In the genomic region with DNA sequence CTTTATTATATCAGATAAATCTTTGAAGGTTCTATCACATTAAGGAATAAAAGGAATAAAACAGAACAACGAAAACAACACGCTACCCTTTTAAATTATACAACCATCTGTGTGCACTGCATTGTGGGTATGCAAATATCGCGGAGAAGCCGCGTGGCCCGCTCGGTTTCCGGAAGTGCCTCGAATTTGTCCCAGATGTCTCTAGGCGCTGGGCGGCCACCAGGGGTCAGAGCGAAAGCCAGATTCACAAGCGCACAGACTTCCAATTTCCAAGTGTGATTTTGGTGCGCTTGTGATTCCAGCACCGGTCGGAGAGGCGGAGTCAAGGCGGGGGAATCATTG, we compare ENCODE assay signal across 8 mouse cellular contexts. TPM values are rescaled to one million over a fixed set of nuclear protein-coding genes. Genes with fewer than 3 reads are reported as not detected.
DNase-seq lines count a peak whose midpoint lies in the region; ATAC-seq lines count a peak whose summit lies in the region.

A gene (plus strand): TSS at position 229 of the 342 bp plus-strand sequence.

- under 1% methylated on average over 19 of the region's 19 CpGs for WGBS in neural tube, embryonic 11.5 days
- WGBS in intestine, embryonic 15.5 days: under 1% methylated on average over 19 of the region's 19 CpGs
- under 1% methylated on average over 19 of the region's 19 CpGs for WGBS in midbrain, embryonic 10.5 days

- DNase-seq in neural tube, embryonic 11.5 days (ENCODE audit: low spot score): peak; percentile 95
- no peak for DNase-seq in neural tube, embryonic 10.5 days (ENCODE audit: extremely low spot score, low spot score)
- peak; percentile 96 for DNase-seq in embryo, embryonic 11 days
- DNase-seq in gastrocnemius, postnatal 25 days: peak; percentile 92
- peak; percentile 91 to 96 for DNase-seq in left cerebral cortex, postnatal 25 days (ENCODE audit: low spot score in 2 of 2)
- DNase-seq in midbrain, embryonic 10.5 days (ENCODE audit: low spot score): peak; percentile 94
- DNase-seq in spleen, adult 18-20 months: peak; percentile 83 to 86

- no peaks in the 10 kb centered on the region; the same call in 1 of the 2 replicates for H3K4me1 ChIP-seq in neural tube, embryonic 11.5 days (ENCODE audit: control insufficient read depth, insufficient read depth, low read length)
- 0 out of 2 replicates have a peak, but pooled peaks cover 2% of the 10 kb centered on the region for H3K4me1 ChIP-seq in intestine, embryonic 15.5 days (replicated peaks)
- peaks cover 13% of the 10 kb centered on the region for H3K4me1 ChIP-seq in midbrain, embryonic 10.5 days

- peak within 1 kb of the TSS; percentile 79 for H3K9ac ChIP-seq in neural tube, embryonic 11.5 days (ENCODE audit: low read length)
- H3K9ac ChIP-seq in intestine, embryonic 15.5 days: peak within 1 kb of the TSS; percentile 78

- intact Hi-C loops in left cerebral cortex, postnatal 25 days (cut with DNase I): loop anchor here (5.0 kb wide), 1 partner anchor 64 kb away; no protein-coding TSS in a partner anchor

- H3K4me3 ChIP-seq in neural tube, embryonic 11.5 days (ENCODE audit: low read depth, low read length): peak within 1 kb of the TSS; percentile 54
- H3K4me3 ChIP-seq in intestine, embryonic 15.5 days (replicated peaks): peak within 1 kb of the TSS; percentile 61
- peak within 1 kb of the TSS; percentile 69 for H3K4me3 ChIP-seq in midbrain, embryonic 10.5 days

- ATAC-seq in neural tube, embryonic 11.5 days (ENCODE audit: insufficient read depth, low FRiP score, low TSS enrichment): peak; percentile 86
- ATAC-seq in intestine, embryonic 15.5 days: peak; percentile 92

- no peaks in the 10 kb centered on the region for H3K36me3 ChIP-seq in neural tube, embryonic 11.5 days (ENCODE audit: control insufficient read depth, insufficient read depth, low read length)
- no peaks in the 10 kb centered on the region for H3K36me3 ChIP-seq in intestine, embryonic 15.5 days
- peaks cover 6% of the 10 kb centered on the region; the same call in 1 of the 2 replicates for H3K36me3 ChIP-seq in midbrain, embryonic 10.5 days

- H3K9me3 ChIP-seq in neural tube, embryonic 11.5 days (ENCODE audit: control insufficient read depth, low read length): no peaks in the 10 kb centered on the region
- no peaks in the 10 kb centered on the region for H3K9me3 ChIP-seq in intestine, embryonic 15.5 days
- no peaks in the 10 kb centered on the region for H3K9me3 ChIP-seq in midbrain, embryonic 10.5 days (replicated peaks)

- H3K4me2 ChIP-seq in neural tube, embryonic 11.5 days (ENCODE audit: low read depth): peak within 1 kb of the TSS; percentile 59
- peak within 1 kb of the TSS; percentile 87 for H3K4me2 ChIP-seq in intestine, embryonic 15.5 days (replicated peaks)

- H3K27ac ChIP-seq in neural tube, embryonic 11.5 days (ENCODE audit: low read depth, low read length): peak within 1 kb of the TSS; percentile 97
- peak within 1 kb of the TSS; percentile 99 for H3K27ac ChIP-seq in intestine, embryonic 15.5 days
- peak within 1 kb of the TSS; percentile 94 for H3K27ac ChIP-seq in midbrain, embryonic 10.5 days (replicated peaks)

- no peaks in the 10 kb centered on the region for H3K27me3 ChIP-seq in neural tube, embryonic 11.5 days (ENCODE audit: control insufficient read depth, insufficient read depth, low read length)
- no peaks in the 10 kb centered on the region for H3K27me3 ChIP-seq in intestine, embryonic 15.5 days (replicated peaks)
- no peaks in the 10 kb centered on the region for H3K27me3 ChIP-seq in midbrain, embryonic 10.5 days (ENCODE audit: low read depth, poor library complexity, severe bottlenecking)

RNA-seq across cellular contexts. Expression of the gene that starts here (rescaled TPM):
- 13.2 and 15.7 TPM in 2 replicates for polyA plus RNA-seq in neural tube, embryonic 11.5 days (2014; fragmentation: Nextera tagmentation; extraction: Ambion mirVana)
- total RNA-seq in gastrocnemius, postnatal 25 days (2021): 1 to 10 TPM; 1.6 to 1.9 TPM
- 12.0 and 12.2 TPM in 2 replicates for polyA plus RNA-seq in intestine, embryonic 15.5 days (2015; fragmentation: Nextera tagmentation; extraction: Ambion mirVana)
- total RNA-seq in left cerebral cortex, postnatal 25 days (2021): 1 to 10 TPM; 5.3 TPM
- polyA plus RNA-seq in midbrain, embryonic 10.5 days (2016; fragmentation: Nextera tagmentation; extraction: Ambion mirVana): 10.5 and 13.6 TPM in 2 replicates
